Mouse (Mus musculus) neural tube, embryonic 15.5 days (tissue): ENCODE measurements at regions not wholly inside any gene's neighbourhood (a gene's known extent, or its start where the extent isn't known, plus 50 kb on each side); places are given as distances from the start of the nearest gene placed in this dataset.

Experiments used
- ATAC-seq: fragments of 200-750 bp; cut with Nextera tagmentation; 2 replicates; pipeline ENCODE4 v1.8.0; 2017; ENCODE audit warnings: mild to moderate bottlenecking, moderate TSS enrichment, moderate library complexity; ENCODE audit not compliant: low FRiP score
- H3K27ac ChIP-seq: fragments of 300-500 bp; sonication (generic); replicated peaks from 2 replicates; pipeline ENCODE4 v1.5.1; 2015; ENCODE audit warnings: mild to moderate bottlenecking, inconsistent platforms
- H3K27me3 ChIP-seq: fragments of 300-500 bp; sonication (generic); replicated peaks from 2 replicates; pipeline ENCODE4 v1.6.1; 2015; ENCODE audit warnings: inconsistent platforms
- H3K36me3 ChIP-seq: fragments of 300-500 bp; sonication (generic); 2 replicates; pipeline ENCODE4 v1.6.1; 2015; ENCODE audit warnings: inconsistent platforms
- H3K4me1 ChIP-seq: fragments of 300-500 bp; sonication (generic); 2 replicates; pipeline ENCODE4 v1.6.1; 2015; ENCODE audit warnings: inconsistent platforms
- H3K4me2 ChIP-seq: fragments of 300-500 bp; sonication (generic); 2 replicates; pipeline ENCODE4 v1.6.1; 2015; ENCODE audit warnings: inconsistent platforms, mild to moderate bottlenecking, moderate library complexity
- H3K4me3 ChIP-seq: fragments of 300-500 bp; sonication (generic); replicated peaks from 2 replicates; pipeline ENCODE4 v1.5.1; 2015; ENCODE audit warnings: mild to moderate bottlenecking, inconsistent platforms
- H3K9ac ChIP-seq: fragments of 300-500 bp; sonication (generic); replicated peaks from 2 replicates; pipeline ENCODE4 v1.6.1; 2015; ENCODE audit warnings: mild to moderate bottlenecking, inconsistent platforms
- H3K9me3 ChIP-seq: fragments of 300-500 bp; sonication (generic); replicated peaks from 2 replicates; pipeline ENCODE4 v1.6.1; 2016; ENCODE audit warnings: inconsistent platforms
- WGBS: fragments of 180-500 bp; shearing (Covaris S2); methylation state at CpG from one replicate; pipeline ENCODE4 v1.1.7; 2015; ENCODE audit warnings: mixed read lengths; 5-methylcytosine and 5-hydroxymethylcytosine counted together

DNA sequence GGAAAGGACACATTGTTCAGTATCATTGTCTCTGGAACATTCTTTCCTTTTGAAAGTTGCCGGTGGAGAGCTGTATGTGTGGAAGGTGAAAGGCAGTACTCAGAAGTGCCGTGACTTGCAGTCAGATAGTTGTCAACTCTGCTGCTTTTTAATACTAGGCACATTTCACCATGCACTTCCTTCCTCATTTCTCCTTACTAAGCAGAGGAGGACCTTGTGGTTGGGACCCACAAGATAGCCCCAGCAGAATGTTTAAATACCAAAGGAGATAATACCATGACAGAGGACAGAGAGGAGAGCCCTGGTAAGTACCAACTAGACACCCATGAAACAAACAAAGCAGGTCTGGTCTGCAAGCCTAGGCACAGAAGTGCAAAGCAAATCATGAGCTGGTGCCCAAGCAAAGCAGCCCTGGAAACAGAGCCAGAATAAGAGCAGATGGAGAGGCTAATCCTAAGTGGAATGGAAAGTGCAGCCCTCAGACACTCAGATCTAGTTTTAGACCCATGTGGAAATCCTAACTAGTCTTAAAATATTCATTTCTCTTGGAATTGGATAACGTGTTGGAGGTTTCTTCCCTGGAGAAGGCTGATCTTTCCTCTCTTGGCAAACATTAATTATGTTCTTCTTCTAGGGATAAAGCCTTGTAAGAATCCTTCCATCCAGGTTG lies 341.4 kb downstream of the Insc start:
- Histone ChIP-seq H3K4me1 (no peaks in the 10 kb centered on the region), H3K4me3 (no peak overlapping the region), H3K4me2 (no peak overlapping the region), H3K27ac (no peak overlapping the region), H3K36me3 (no peaks in the 10 kb centered on the region), H3K27me3 (no peaks in the 10 kb centered on the region), H3K9me3 (no peaks in the 10 kb centered on the region), H3K9ac (no peak overlapping the region)
- no peak for ATAC-seq
- WGBS: 93% methylated on average over 3 of the region's 3 CpGs

DNA sequence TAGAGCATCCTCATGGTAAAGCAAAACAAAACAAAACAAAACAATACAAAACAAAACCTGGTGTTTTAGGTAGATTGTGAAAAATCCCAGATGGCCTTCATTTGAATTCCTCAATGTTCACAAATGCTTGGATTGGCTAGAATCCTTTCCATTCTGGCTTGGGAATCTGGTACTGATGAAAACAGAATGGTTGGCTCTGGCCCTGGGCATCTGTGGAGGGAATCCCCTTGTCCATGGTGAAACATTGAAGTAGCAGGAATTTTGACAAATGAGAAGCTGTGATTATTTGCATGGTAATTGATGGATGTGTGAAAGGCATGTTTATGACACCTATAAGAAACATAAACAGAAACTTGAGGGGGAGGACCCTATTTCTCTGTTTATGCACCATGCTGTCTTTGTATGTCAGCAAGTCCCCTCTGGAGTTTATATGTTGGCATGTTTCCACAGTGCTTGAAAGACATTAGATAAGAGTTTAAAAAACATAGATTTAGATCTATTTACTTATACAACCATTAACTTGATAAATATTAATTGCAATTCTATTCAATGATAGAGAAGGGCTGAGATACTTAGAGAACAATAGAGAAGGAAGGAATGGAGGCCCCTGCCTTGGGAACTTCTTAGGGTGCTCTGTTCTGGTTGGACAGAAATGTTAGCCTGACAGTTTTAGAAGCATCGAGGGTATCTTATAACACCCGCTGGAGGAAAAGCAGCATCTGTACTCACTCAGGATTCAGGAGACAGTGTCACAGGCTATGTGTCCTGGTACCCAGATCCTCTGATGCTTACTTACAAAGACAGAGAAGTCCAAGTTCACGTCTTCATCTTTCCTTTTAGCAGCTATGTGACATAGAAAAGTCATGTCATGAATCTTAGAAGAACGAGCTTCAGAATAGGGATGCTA lies 343.3 kb downstream of the Insc start:
- H3K4me3 ChIP-seq: no peak overlapping the region
- no peak for ATAC-seq
- WGBS: 91% methylated on average over 4 of the region's 4 CpGs

DNA sequence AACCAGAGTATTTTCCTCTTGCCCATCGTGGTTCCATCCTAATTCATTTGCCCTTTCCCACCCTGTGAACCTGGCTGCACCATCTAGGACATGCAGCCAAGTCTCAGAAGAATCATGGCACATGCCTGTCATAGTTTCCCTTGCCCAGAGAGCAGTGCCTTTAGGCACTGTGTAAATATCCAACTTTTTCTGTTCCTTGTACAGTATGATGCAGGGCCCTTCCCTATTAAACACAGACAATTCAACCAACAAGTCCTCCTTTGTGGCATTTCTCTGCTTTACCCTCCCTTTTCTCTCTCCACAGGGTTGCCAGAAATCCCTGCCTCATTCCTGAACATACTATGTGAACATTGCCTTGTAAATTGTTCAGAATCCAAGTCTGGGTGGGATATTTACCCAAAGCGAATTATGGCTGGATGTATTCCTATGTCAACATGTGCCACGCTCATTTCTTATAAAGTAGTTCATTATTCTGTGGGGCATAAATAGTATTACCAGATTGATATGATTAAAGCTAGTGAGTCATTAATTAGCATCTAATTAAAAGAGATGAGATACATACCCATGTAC lies 349.1 kb downstream of the Insc start:
- Histone ChIP-seq H3K4me3 (no peak overlapping the region), H3K9ac (no peak overlapping the region), H3K4me2 (no peak overlapping the region), H3K36me3 (no peaks in the 10 kb centered on the region), H3K4me1 (no peaks in the 10 kb centered on the region), H3K9me3 (no peaks in the 10 kb centered on the region), H3K27ac (no peak overlapping the region), H3K27me3 (no peaks in the 10 kb centered on the region)
- ATAC-seq: no peak
- 83% methylated on average over 3 of the region's 3 CpGs for WGBS

More for the DNA sequence above, 343.3 kb downstream of the Insc start:
- Histone ChIP-seq H3K9ac (no peak overlapping the region), H3K27ac (no peak overlapping the region), H3K9me3 (no peaks in the 10 kb centered on the region), H3K36me3 (no peaks in the 10 kb centered on the region), H3K4me1 (no peaks in the 10 kb centered on the region), H3K4me2 (no peak overlapping the region), H3K27me3 (no peaks in the 10 kb centered on the region)

DNA sequence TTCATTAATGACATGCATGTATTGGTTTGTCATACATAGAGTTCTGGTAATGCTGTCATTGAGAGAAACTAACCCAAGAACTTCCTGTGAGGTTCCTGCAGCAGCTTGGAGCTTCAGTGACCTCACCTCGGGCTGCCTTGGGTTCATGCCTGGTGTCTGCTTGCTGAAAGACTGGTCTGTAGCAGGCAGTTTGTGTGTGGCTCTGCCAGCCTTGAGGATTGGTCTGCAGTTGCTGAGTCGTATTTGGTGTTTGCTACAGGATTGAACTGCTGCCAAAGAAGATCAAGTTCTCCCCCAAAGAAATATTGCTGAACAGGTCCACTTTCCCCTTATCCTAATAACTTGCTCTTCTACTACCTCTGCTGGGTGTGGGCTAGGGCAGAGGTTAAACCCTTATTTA lies 362.5 kb downstream of the Insc start:
- no peak overlapping the region for H3K4me3 ChIP-seq
- no peaks in the 10 kb centered on the region for H3K27me3 ChIP-seq
- no peak overlapping the region for H3K4me2 ChIP-seq
- no peak overlapping the region for H3K27ac ChIP-seq
- ATAC-seq: no peak
- H3K4me1 ChIP-seq: no peaks in the 10 kb centered on the region
- WGBS: 80% methylated on average over 2 of the region's 2 CpGs
- H3K9me3 ChIP-seq: no peaks in the 10 kb centered on the region
- H3K9ac ChIP-seq: no peak overlapping the region
- no peaks in the 10 kb centered on the region for H3K36me3 ChIP-seq

DNA sequence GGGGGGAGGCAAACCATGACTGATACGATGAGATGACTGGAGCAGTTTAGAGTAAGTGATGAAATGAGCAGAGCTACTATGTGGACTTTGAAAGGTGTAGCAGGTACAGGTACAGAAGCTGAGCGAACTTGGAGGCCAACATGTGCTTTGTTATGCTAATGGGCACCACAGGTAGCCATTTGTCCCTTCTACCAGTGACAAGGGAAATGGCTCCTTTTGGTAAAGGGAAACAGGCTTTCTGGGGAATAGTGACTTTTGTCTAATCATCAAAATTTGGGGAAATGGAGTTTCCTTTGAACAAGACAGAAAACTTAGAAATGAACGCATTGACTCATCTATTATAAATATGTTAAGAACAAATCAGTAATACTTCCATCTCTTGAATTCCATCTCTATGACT lies 368.8 kb downstream of the Insc start:
- 55% methylated on average over 3 of the region's 3 CpGs for WGBS
- peaks cover 6% of the 10 kb centered on the region; the same call in 1 of the 2 replicates for H3K4me1 ChIP-seq
- H3K27me3 ChIP-seq: no peaks in the 10 kb centered on the region; the same call in 1 of the 2 replicates
- H3K9me3 ChIP-seq: no peaks in the 10 kb centered on the region
- ATAC-seq: no peak
- H3K4me2 ChIP-seq: no peak overlapping the region
- H3K36me3 ChIP-seq: no peaks in the 10 kb centered on the region
- H3K4me3 ChIP-seq: no peak overlapping the region
- H3K9ac ChIP-seq: no peak overlapping the region
- H3K27ac ChIP-seq: no peak overlapping the region

DNA sequence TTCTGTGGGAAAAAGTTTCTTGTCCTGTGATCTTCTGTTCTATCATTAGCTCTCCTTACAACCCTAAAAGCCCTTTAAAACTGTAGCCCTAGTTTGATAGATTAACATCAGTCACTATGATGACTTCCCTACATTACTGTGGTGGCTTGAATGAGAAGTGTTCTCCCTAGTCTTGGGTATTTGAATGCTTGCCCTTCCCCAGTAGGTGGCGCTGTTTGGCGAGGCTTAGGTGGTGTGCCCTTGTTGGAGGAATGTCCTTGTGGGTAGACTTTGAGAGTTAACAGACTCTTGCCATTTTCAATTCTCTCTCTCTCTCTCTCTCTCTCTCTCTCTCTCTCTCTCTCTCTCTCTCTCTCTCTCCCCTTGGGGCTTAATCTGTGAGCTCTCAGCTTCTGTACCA lies 379.8 kb downstream of the Insc start:
- Histone ChIP-seq H3K9ac (no peak overlapping the region), H3K36me3 (no peaks in the 10 kb centered on the region), H3K27ac (no peak overlapping the region), H3K4me1 (peaks cover 6% of the 10 kb centered on the region; the same call in 1 of the 2 replicates), H3K27me3 (no peaks in the 10 kb centered on the region), H3K9me3 (no peaks in the 10 kb centered on the region), H3K4me3 (no peak overlapping the region), H3K4me2 (no peak overlapping the region)
- no peak for ATAC-seq
- WGBS: 52% methylated on average over 2 of the region's 2 CpGs

DNA sequence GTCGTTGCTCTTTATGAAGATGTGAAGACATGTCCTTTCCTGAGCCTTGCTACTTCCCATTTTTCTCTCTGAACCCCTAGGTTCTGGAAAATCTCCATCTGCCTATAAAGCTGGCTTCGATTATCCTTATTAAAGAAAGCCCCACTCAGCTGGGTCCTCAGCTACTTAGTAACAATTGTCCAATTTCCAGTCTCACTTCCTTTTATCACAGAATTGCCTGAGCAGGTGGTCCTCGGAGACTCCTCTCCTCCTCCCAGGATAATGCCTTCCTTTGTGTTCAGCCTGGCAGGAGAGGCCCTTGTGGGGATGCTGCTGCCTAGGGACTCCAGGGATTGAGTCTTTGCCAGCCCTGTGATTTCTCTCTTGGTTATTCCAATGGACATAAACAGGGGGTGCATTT lies 385.5 kb downstream of the Insc start:
- H3K4me2 ChIP-seq: no peak overlapping the region
- no peak for ATAC-seq
- H3K27me3 ChIP-seq: no peaks in the 10 kb centered on the region
- peaks cover 16% of the 10 kb centered on the region; the same call in 1 of the 2 replicates for H3K4me1 ChIP-seq
- H3K4me3 ChIP-seq: no peak overlapping the region
- 21% methylated on average over 3 of the region's 3 CpGs for WGBS
- H3K27ac ChIP-seq: no peak overlapping the region
- no peak overlapping the region for H3K9ac ChIP-seq
- no peaks in the 10 kb centered on the region for H3K36me3 ChIP-seq
- no peaks in the 10 kb centered on the region for H3K9me3 ChIP-seq

DNA sequence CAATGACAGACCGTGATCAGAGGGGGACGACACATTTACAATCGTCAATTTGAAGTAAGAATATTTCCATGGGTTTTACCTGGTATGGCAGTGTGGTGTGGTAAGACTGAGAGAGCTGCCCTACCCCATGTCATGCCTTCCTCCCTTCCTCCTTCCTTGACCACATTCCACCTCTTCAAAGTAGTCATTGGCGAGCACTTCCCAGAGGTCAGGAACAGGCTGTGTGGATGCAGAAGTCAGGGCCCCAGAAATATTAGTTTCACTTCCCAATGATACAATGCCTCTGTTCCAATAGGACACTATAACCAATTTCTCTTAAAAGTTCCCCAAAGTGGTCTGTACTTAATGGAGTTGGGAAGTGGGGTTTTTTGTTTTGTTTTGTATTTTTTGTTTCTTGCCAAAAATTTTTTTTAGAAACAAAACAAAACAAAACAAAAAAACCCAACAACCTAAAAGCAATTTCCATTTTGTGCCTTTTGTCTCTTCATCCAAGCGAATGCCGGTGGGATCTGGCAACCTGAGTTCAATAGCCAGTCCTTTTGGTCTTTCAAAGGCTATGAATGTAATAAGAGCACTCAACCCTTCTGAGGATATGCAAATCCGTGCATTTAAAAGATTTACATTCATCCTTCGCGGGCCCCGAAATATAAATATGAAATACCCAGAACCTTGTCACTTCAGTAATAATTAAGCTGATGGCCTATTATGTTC lies 387.9 kb downstream of the Insc start:
- Histone ChIP-seq H3K4me2 (no peak overlapping the region), H3K27me3 (no peaks in the 10 kb centered on the region), H3K36me3 (no peaks in the 10 kb centered on the region), H3K4me1 (peaks cover 16% of the 10 kb centered on the region; the same call in 1 of the 2 replicates), H3K9me3 (no peaks in the 10 kb centered on the region), H3K4me3 (no peak overlapping the region), H3K27ac (no peak overlapping the region), H3K9ac (no peak overlapping the region)
- WGBS: 54% methylated on average over 10 of the region's 10 CpGs
- ATAC-seq: no peak

DNA sequence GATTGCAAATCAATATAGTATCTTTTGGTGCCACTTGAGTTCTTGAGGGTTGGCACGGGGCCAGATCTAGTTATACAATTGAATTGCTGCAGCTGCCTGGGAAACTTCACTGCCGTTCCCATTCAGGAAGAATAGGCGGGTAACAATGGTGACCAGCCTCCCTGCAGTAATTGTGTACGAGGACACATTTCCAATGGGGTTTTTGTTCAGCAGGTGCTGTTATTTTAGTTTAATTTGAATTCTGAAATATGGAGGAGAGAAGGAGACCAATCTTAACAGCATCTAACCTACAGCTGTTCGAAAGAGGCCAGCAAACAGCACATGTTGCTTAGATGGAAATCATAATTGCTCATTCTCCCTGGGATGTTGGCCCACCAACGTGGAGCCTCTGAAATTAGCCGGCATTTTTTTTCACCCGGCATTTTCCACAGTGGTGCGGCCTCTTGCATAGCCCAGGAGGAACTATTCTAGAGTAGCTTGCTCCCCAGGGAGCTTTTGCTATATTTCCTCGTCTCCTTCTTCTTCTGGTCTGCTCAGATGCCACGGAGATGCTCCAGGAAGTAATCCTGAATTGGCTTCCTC lies 388.6 kb downstream of the Insc start:
- H3K27ac ChIP-seq: no peak overlapping the region
- no peak overlapping the region for H3K4me3 ChIP-seq
- H3K9me3 ChIP-seq: no peaks in the 10 kb centered on the region
- H3K4me1 ChIP-seq: peaks cover 16% of the 10 kb centered on the region; the same call in 1 of the 2 replicates
- 16% methylated on average over 11 of the region's 11 CpGs for WGBS
- no peak overlapping the region for H3K9ac ChIP-seq
- H3K4me2 ChIP-seq: no peak overlapping the region
- H3K36me3 ChIP-seq: no peaks in the 10 kb centered on the region
- H3K27me3 ChIP-seq: no peaks in the 10 kb centered on the region
- ATAC-seq: no peak

DNA sequence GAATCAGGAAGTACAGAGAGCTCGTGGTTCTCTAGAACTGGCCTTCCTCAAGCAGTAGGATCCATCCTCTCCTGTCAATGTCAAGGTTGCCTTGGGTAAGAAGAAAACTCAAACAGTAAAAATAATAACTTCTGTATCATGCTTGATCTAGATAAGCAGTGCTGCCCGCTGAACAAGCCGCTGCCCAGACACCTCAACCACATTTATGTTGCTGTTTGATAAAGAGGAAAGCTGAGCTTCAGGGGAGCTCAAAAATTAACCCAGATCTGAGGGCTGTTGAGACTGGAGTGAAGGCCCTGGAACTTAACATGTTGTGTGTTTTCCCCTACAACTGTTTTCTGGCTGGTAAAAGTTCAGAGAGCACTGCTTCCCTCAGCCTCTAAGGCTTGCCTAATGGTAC lies 389.1 kb downstream of the Insc start:
- Histone ChIP-seq H3K4me1 (peaks cover 14% of the 10 kb centered on the region; the same call in 1 of the 2 replicates), H3K9ac (no peak overlapping the region), H3K4me3 (no peak overlapping the region), H3K27ac (no peak overlapping the region), H3K9me3 (no peaks in the 10 kb centered on the region), H3K27me3 (no peaks in the 10 kb centered on the region), H3K4me2 (no peak overlapping the region), H3K36me3 (no peaks in the 10 kb centered on the region)
- ATAC-seq: no peak
- WGBS: 83% methylated on average over 3 of the region's 3 CpGs

DNA sequence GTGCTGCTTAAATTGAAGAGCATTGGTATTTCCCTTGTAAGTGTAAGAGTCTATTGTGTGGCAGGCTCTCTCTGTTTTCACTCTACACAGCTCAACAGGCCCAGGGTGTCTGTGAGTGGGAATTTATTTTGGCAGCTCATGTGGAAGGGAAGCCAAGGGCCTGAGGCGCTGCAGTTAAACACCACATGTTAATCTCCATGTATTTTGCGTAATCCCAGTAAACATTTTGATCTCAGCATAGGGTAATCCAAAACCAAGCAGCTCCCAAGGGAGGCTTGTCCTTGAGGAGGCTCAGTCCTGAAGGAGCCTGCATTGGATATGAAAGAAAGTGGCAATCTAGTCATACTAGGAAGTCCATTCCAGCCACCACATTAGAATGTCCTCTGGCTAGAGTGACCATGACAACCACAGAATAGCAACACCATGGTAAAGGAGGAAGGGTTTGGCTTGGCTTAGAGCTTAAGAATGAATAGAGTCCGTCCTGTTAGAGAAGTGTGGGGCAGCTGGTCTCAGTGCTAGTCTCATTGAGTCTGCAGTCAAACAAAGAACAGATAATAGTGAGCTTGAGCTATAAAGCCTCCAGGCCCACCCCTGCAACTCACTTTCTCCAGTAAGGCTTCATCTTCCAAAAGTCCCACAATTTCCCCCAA lies 391.6 kb downstream of the Insc start:
- no peak for ATAC-seq
- H3K9ac ChIP-seq: no peak overlapping the region
- H3K27me3 ChIP-seq: no peaks in the 10 kb centered on the region
- H3K4me2 ChIP-seq: no peak overlapping the region
- peaks cover 7% of the 10 kb centered on the region; the same call in 1 of the 2 replicates for H3K4me1 ChIP-seq
- 70% methylated on average over 3 of the region's 3 CpGs for WGBS
- no peak overlapping the region for H3K27ac ChIP-seq
- no peaks in the 10 kb centered on the region for H3K36me3 ChIP-seq
- H3K4me3 ChIP-seq: no peak overlapping the region
- H3K9me3 ChIP-seq: no peaks in the 10 kb centered on the region
